Mouse (Mus musculus): ENCODE results near the gene Cd93.

Gene Cd93

GRCm38 (mm10) chr2:148402227-148402626 is 41.1 kb downstream of the Cd93 start:
- no peak for DNase-seq (ENCODE audit: low read depth, low spot score)

- DNase-seq (ENCODE audit: low read depth, low spot score), result no peak
Observed at GRCm38 (mm10) chr2:148398901-148399685, 44.3 kb downstream of the Cd93 start.

- DNase-seq (ENCODE audit: low read depth, low spot score), result no peak
Observed at GRCm38 (mm10) chr2:148397784-148398100, 45.6 kb downstream of the Cd93 start.

GRCm38 (mm10) chr2:148397015-148397783 is 46.2 kb downstream of the Cd93 start:
- no peak for DNase-seq (ENCODE audit: low read depth, low spot score)

GRCm38 (mm10) chr2:148396209-148396608 is 47.2 kb downstream of the Cd93 start:
- DNase-seq (ENCODE audit: low read depth, low spot score), result no peak

GRCm38 (mm10) chr2:148395131-148396051 is 48.0 kb downstream of the Cd93 start, which contains the start of gene Sstr4:
Gene Sstr4 (plus strand): TSS chr2:148395344.
- DNase-seq (ENCODE audit: low read depth, low spot score), result no peak

GRCm38 (mm10) chr2:148393846-148394245 is 49.5 kb downstream of the Cd93 start:
- DNase-seq (ENCODE audit: low read depth, low spot score), result no peak

GRCm38 (mm10) chr2:148393149-148393548 is 50.2 kb downstream of the Cd93 start:
- DNase-seq (ENCODE audit: low read depth, low spot score), result no peak

GRCm38 (mm10) chr2:148387652-148388581 is 55.4 kb downstream of the Cd93 start:
- no peak for DNase-seq (ENCODE audit: low read depth, low spot score)

GRCm38 (mm10) chr2:148386927-148387326 is 56.4 kb downstream of the Cd93 start:
- no peak for DNase-seq (ENCODE audit: low read depth, low spot score)

All from embryo, embryonic 11.5 days (tissue).